Comparison of ENCODE assay signal across 11 mouse cellular contexts in the genomic region with DNA sequence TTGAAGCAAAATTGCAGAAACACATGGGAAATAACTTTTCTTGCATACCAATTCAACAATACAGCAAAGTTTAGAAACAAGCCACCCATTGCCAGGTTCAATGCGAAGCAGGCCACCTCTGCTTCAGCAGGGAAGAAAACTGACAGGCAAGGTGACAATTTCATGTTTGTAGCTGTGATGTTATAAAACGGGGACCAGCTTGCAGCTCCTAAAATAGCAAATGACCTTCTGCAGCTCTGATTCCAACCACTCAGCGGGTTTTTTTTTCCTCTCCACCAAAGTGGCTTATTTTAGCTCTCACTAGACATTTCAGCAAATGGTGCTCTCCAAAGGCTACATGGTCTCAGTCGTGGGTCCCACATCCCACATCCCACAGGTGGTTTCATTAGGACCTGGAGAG.
"Had no signal": no experiment of that assay in that cellular context is flagged by ENCODE, and none has a peak within 500 bp of the region (broad histone marks: within the 10 kb centered on the region; RNA-seq: fewer than 3 reads in every experiment).

No protein-coding gene starts in this region.

- H3K9ac ChIP-seq: limb, embryonic 13.5 days; liver, embryonic 14.5 days; midbrain, embryonic 12.5 days; neural tube, embryonic 13.5 days had no signal

- H3K27me3 ChIP-seq: limb, embryonic 13.5 days; midbrain, embryonic 12.5 days; neural tube, embryonic 13.5 days had no signal

- ATAC-seq: midbrain, embryonic 16.5 days had no signal

- H3K4me3 ChIP-seq: limb, embryonic 13.5 days; midbrain, embryonic 12.5 days; neural tube, embryonic 13.5 days had no signal

- DNase-seq: kidney, postnatal 14 days; left cerebral cortex, postnatal 4 days; lung, adult 18-20 months; retina, postnatal 1 day; right cerebral cortex, postnatal 4 days; thymus, postnatal 4 days had no signal

- H3K9me3 ChIP-seq: limb, embryonic 13.5 days; midbrain, embryonic 12.5 days; neural tube, embryonic 13.5 days had no signal

- H3K4me2 ChIP-seq: limb, embryonic 13.5 days; midbrain, embryonic 12.5 days; neural tube, embryonic 13.5 days had no signal

- H3K4me1 ChIP-seq: limb, embryonic 13.5 days; neural tube, embryonic 13.5 days had no signal

- H3K27ac ChIP-seq: limb, embryonic 13.5 days; liver, embryonic 14.5 days; midbrain, embryonic 12.5 days; neural tube, embryonic 13.5 days had no signal

- H3K36me3 ChIP-seq: limb, embryonic 13.5 days; midbrain, embryonic 12.5 days; neural tube, embryonic 13.5 days had no signal
